In the genomic region with DNA sequence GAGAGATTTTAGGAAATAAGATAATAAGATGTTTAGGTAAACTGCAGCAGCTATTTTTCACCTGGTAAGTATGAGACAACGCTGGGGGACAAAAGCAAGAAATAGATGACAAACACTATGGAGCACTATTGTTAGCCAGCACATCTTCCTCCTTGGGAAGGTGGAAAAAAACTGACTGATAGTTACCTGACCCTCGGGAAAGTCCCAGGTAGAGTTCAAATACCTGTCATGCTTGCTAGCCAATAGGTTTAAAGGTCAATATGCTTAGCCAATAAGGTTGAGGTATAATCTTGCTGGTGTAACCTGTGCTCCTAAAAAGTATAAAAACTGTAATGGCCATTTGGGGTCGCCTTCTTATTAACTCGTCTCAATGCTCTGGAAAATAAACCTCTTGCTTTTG, we compare ENCODE assay signal across 9 mouse cellular contexts. TPM values are rescaled to one million over a fixed set of nuclear protein-coding genes. Genes with fewer than 3 reads are reported as not detected.
A peak's percentile ranks its signal among the peaks of the same experiment; 100 is the strongest.
DNase-seq lines count a peak whose midpoint lies in the region; ATAC-seq and TF ChIP-seq lines count a peak whose summit lies in the region.
"Had no signal": no experiment of that assay in that cellular context is flagged by ENCODE, and none has a peak within 500 bp of the region (broad histone marks: within the 10 kb centered on the region; RNA-seq: fewer than 3 reads in every experiment).

No protein-coding gene starts in this region.

- H3K9ac ChIP-seq in heart, embryonic 13.5 days = peak overlapping the region; percentile 92
- H3K9ac ChIP-seq in hindbrain, embryonic 13.5 days = peak overlapping the region; percentile 86
- peak overlapping the region; percentile 78 for H3K9ac ChIP-seq in midbrain, embryonic 12.5 days (replicated peaks)

- ATAC-seq in heart, embryonic 13.5 days (ENCODE audit: extremely low read depth, insufficient number of reproducible peaks, low FRiP score, low TSS enrichment) = no peak
- no peak for ATAC-seq in G1E (ENCODE audit: extremely low read depth, insufficient number of reproducible peaks, low FRiP score, poor library complexity, severe bottlenecking)
- no peak for ATAC-seq in hindbrain, embryonic 13.5 days (ENCODE audit: low FRiP score)
- ATAC-seq in midbrain, embryonic 12.5 days (ENCODE audit: low FRiP score, low read depth) = no peak

- peaks cover 6% of the 10 kb centered on the region for H3K36me3 ChIP-seq in heart, embryonic 13.5 days
- H3K36me3 ChIP-seq in G1E (replicated peaks) = peaks cover 6% of the 10 kb centered on the region
- peaks cover 5% of the 10 kb centered on the region for H3K36me3 ChIP-seq in hindbrain, embryonic 13.5 days
- H3K36me3 ChIP-seq in midbrain, embryonic 12.5 days = no peaks in the 10 kb centered on the region

- DNase-seq in heart, postnatal 10 days = no peak
- DNase-seq in G1E (ENCODE audit: low spot score) = no peak
- no peak for DNase-seq in ovary, postnatal 10 days (ENCODE audit: low spot score)
- no peak for DNase-seq in layer of hippocampus, adult 9-10 months (ENCODE audit: low spot score)
- no peak for DNase-seq in cerebellum, postnatal 14 days

- no peaks in the 10 kb centered on the region for H3K27me3 ChIP-seq in heart, embryonic 13.5 days (replicated peaks)
- no peaks in the 10 kb centered on the region for H3K27me3 ChIP-seq in G1E (ENCODE audit: insufficient read depth, low read length)
- H3K27me3 ChIP-seq in hindbrain, embryonic 13.5 days = no peaks in the 10 kb centered on the region
- H3K27me3 ChIP-seq in midbrain, embryonic 12.5 days = no peaks in the 10 kb centered on the region

- TF ChIP-seq CTCF in G1E (IDR thresholded peaks at IDR 0.05; ENCODE audit: low read depth, low read length) = no peak

- H3K4me3 ChIP-seq in heart, embryonic 13.5 days = peak overlapping the region; percentile 89
- peak overlapping the region; percentile 78; the same call in 1 of the 2 replicates for H3K4me3 ChIP-seq in G1E (ENCODE audit: low read depth, low read length)
- peak overlapping the region; percentile 86 for H3K4me3 ChIP-seq in hindbrain, embryonic 13.5 days
- peak overlapping the region; percentile 71 for H3K4me3 ChIP-seq in midbrain, embryonic 12.5 days

- no peak overlapping the region for H3K27ac ChIP-seq in heart, embryonic 13.5 days (replicated peaks)
- no peak overlapping the region for H3K27ac ChIP-seq in hindbrain, embryonic 13.5 days
- H3K27ac ChIP-seq in midbrain, embryonic 12.5 days (replicated peaks) = no peak overlapping the region

- WGBS in heart, embryonic 13.5 days = 17% methylated on average over 4 of the region's 4 CpGs
- WGBS in hindbrain, embryonic 13.5 days = 25% methylated on average over 4 of the region's 4 CpGs
- WGBS in midbrain, embryonic 12.5 days = 20% methylated on average over 4 of the region's 4 CpGs

- H3K9me3 ChIP-seq in heart, embryonic 13.5 days = no peaks in the 10 kb centered on the region
- H3K9me3 ChIP-seq in G1E (replicated peaks) = no peaks in the 10 kb centered on the region
- no peaks in the 10 kb centered on the region for H3K9me3 ChIP-seq in hindbrain, embryonic 13.5 days
- no peaks in the 10 kb centered on the region for H3K9me3 ChIP-seq in midbrain, embryonic 12.5 days

- H3K4me1 ChIP-seq in heart, embryonic 13.5 days = peaks cover 12% of the 10 kb centered on the region
- peaks cover 16% of the 10 kb centered on the region for H3K4me1 ChIP-seq in G1E (ENCODE audit: insufficient read depth, low read depth, low read length)
- H3K4me1 ChIP-seq in hindbrain, embryonic 13.5 days (replicated peaks) = peaks cover 16% of the 10 kb centered on the region
- peaks cover 12% of the 10 kb centered on the region for H3K4me1 ChIP-seq in midbrain, embryonic 12.5 days

- peak overlapping the region; percentile 75 for H3K4me2 ChIP-seq in heart, embryonic 13.5 days
- H3K4me2 ChIP-seq in hindbrain, embryonic 13.5 days = peak overlapping the region; percentile 78
- H3K4me2 ChIP-seq in midbrain, embryonic 12.5 days (replicated peaks) = peak overlapping the region; percentile 64

- intact Hi-C loops in heart, postnatal 10 days (cut with DNase I) = no loop called here

RNA-seq across cellular contexts. Expression of a gene that starts 0.7 kb away (rescaled TPM):
- 27.7 and 34.4 TPM in 2 replicates for polyA plus RNA-seq in heart, embryonic 13.5 days (2015; fragmentation: Nextera tagmentation; extraction: Ambion mirVana)
- 10 to 100 TPM in 1 of 2 experiments, 1 to 10 TPM in 1; 8.5 to 19.5 TPM for total RNA-seq in heart, postnatal 10 days (2021)
- total RNA-seq in G1E (2014; fragmentation: Nextera tagmentation) = 37.9 and 49.1 TPM in 2 replicates
- total RNA-seq in G1E (2017) = 28.8 and 33.0 TPM in 2 replicates
- polyA plus RNA-seq in G1E (2012) = 0.18 and 0.26 TPM in 2 replicates
- 56.8 and 61.4 TPM in 2 replicates for polyA plus RNA-seq in hindbrain, embryonic 13.5 days (2015; fragmentation: Nextera tagmentation; extraction: Ambion mirVana)
- 36.2 and 38.7 TPM in 2 replicates for polyA plus RNA-seq in midbrain, embryonic 12.5 days (2016; fragmentation: Nextera tagmentation; extraction: Ambion mirVana)

RNA-seq across cellular contexts. Expression of a gene that starts 34.8 kb away (rescaled TPM):
- polyA plus RNA-seq in heart, embryonic 13.5 days (2015; fragmentation: Nextera tagmentation; extraction: Ambion mirVana) = 0.16 TPM in 1 of 2 replicates, not detected in the other
- total RNA-seq in heart, postnatal 10 days (2021) = under 1 TPM; 0.22 to 0.26 TPM
- not detected in 2 replicates for total RNA-seq in G1E (2014; fragmentation: Nextera tagmentation)
- 0.11 and 0.23 TPM in 2 replicates for total RNA-seq in G1E (2017)
- 0.04 and 0.14 TPM in 2 replicates for polyA plus RNA-seq in G1E (2012)
- polyA plus RNA-seq in hindbrain, embryonic 13.5 days (2015; fragmentation: Nextera tagmentation; extraction: Ambion mirVana) = 0.12 TPM in 1 of 2 replicates, not detected in the other
- 0.17 and 0.21 TPM in 2 replicates for polyA plus RNA-seq in midbrain, embryonic 12.5 days (2016; fragmentation: Nextera tagmentation; extraction: Ambion mirVana)

RNA-seq across cellular contexts. Expression of a gene that starts 42.4 kb away (rescaled TPM):
- not detected in 2 replicates for polyA plus RNA-seq in heart, embryonic 13.5 days (2015; fragmentation: Nextera tagmentation; extraction: Ambion mirVana)
- not detected for total RNA-seq in heart, postnatal 10 days (2021)
- total RNA-seq in G1E (2014; fragmentation: Nextera tagmentation) (not detected in 2 replicates), G1E (2017) (not detected in 2 replicates)
- polyA plus RNA-seq in G1E (2012) = not detected in 2 replicates
- not detected in 2 replicates for polyA plus RNA-seq in hindbrain, embryonic 13.5 days (2015; fragmentation: Nextera tagmentation; extraction: Ambion mirVana)
- not detected in 2 replicates for polyA plus RNA-seq in midbrain, embryonic 12.5 days (2016; fragmentation: Nextera tagmentation; extraction: Ambion mirVana)
- total RNA-seq: layer of hippocampus, postnatal 14 days had no signal

Comparison
In these comparisons a context has a peak if more than half of its experiments do, and no peak if none do; other contexts are left out.
1. RNA of a gene that starts 0.7 kb away (polyA plus RNA-seq): 56.8 to 61.4 TPM in hindbrain, embryonic 13.5 days, 36.2 to 38.7 TPM in midbrain, embryonic 12.5 days and 27.7 to 34.4 TPM in heart, embryonic 13.5 days; 0.18 to 0.26 TPM in G1E; every median in the first group is over 10 times any median in the second.
2. Peak in every context shown above with its lines, with median percentiles within 50 percentile points of each other: H3K4me2 ChIP-seq, H3K4me3 ChIP-seq and H3K9ac ChIP-seq.